Mouse (Mus musculus) embryo, embryonic 10.5 days (tissue): ENCODE results near the gene Notch3.
A peak's percentile ranks its signal among the peaks of the same experiment; 100 is the strongest.

Source experiments
- DNase-seq: peaks from one replicate; pipeline ENCODE4 v3.0.0-alpha.2; 2015; ENCODE audit warnings: low spot score

Gene Notch3

GRCm38 (mm10) chr17:32092241-32092619 lies 74.4 kb downstream of the Notch3 start:
- no peak for DNase-seq

DNA sequence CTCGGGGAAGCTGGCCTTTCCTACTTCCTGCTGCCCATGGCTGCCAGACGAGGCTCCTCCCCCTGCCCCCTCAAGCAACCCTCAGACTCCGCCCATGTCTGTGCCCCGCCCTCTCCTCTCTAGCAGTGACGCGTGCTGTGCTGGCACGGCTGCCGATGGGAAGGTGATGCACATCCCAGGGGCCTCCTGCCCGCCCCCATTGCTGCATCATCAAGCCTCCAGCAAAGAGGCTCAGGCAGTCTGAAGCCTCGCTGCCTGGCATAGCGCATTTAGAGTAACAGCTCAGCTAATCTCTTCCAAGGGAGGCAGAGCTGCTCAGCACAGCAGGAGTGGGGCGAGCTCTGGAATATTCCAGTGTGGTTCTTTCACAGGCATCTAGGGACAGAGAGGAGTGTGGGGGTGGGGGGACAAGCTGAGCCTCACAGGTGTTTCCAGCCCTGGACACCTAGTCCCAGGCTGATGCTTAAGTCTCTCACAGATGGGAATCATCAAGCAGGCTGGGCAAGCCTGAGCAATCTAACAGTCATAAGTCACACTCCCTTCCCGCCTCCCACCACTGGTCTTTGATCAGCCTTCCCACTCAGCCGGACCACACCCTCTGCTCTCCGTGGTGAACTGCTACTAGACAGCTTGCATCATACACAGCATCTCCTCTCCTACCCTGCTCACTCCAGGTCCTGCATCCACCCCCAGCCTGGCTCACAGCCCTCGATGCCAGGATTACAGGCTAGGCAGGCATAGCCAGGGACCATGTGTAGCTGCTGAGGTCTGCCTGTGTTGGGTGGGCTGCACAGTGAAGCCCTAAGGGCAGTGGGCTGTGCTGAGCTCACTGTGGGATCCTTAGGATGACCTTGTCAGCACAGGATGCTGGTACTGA lies 75.0 kb downstream of the Notch3 start:
- peak; percentile 94 for DNase-seq

DNA sequence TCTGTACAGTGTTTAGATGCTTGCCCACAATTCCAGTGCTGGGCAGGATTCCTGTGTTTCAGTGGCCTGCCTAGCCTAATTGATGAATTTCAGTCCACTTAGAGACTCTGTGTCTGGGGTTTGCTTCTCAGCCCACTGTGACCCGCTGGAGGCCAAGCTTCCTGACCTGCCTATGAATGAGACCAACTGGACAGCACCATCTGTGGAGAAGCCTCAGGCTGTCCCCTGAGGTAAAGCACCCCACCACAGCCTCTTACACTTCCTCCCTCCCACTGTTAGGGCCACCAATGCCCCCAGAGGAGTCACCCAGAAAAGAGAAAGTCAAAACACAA lies 75.7 kb downstream of the Notch3 start:
- no peak for DNase-seq

- no peak for DNase-seq
Observed at GRCm38 (mm10) chr17:32087069-32087468, 79.6 kb downstream of the Notch3 start.

DNA sequence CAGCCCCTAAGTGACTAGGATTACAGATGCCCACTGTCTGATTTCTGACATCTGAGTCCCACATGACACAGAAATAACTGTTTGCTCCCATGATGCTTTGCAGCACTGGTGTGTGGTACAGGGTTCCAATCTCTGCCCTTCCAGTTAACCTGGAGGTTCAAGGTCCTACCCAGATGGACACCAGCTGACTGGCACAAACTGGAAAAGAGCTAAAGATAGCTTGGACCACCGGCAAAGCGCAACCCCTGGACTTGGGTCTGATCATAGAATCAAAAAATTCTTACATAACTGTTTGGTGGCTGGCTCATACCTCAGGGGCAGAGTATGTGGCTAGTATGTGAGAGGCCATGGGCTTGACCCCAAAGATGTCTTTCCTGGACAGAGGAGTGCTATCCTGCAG lies 83.3 kb downstream of the Notch3 start:
- DNase-seq, result no peak

DNA sequence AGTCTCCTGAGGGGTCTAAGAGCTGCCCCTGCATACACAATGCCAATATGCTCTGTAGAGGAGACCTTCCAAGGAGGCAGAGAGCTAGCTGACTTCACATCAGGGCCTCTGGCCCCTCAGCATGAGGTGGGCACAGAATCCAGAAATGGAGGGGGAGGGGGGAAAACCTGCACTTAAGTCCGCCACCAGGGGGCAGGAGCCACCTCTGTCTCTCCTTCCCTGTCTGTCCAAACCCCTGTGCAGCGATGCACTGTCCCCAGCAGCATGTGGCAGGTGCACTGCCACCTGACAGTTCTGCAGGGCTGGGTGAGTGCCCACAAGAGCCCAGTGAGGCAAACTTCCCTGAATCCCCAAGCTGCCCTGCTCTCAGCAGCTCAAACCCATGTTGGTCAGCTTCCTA lies 91.5 kb downstream of the Notch3 start:
- peak; percentile 76 for DNase-seq

- no peak for DNase-seq
Observed at GRCm38 (mm10) chr17:32074658-32075057, 92.0 kb downstream of the Notch3 start.

GRCm38 (mm10) chr17:32073359-32073758 lies 93.3 kb downstream of the Notch3 start:
- peak; percentile 83 for DNase-seq
